Mouse (Mus musculus): ENCODE data around the gene Stk32b. TPM values are rescaled to one million over a fixed set of nuclear protein-coding genes. Genes with fewer than 3 reads are reported as not detected.

The Stk32b gene
- polyA plus RNA-seq, 1 experiment: 0.10 TPM

- H3K4me1 ChIP-seq: no peaks in the 10 kb centered on the region
- H3K36me3 ChIP-seq (replicated peaks; ENCODE audit: low read length): no peaks in the 10 kb centered on the region
- H3K27me3 ChIP-seq (replicated peaks): no peaks in the 10 kb centered on the region
- TF ChIP-seq FLI1 (IDR thresholded peaks at IDR 0.05; ENCODE audit: low read length) (no peak), GATA1 (IDR thresholded peaks at IDR 0.05; ENCODE audit: borderline replicate concordance, low read length) (no peak)
- peaks cover 13% of the 10 kb centered on the region; the same call in 1 of the 2 replicates for H3K9me3 ChIP-seq
- H3K4me3 ChIP-seq (replicated peaks): no peak overlapping the region
Measured at GRCm38 (mm10) chr5:37551649-37552048, 165.3 kb downstream of the Stk32b start.

DNA sequence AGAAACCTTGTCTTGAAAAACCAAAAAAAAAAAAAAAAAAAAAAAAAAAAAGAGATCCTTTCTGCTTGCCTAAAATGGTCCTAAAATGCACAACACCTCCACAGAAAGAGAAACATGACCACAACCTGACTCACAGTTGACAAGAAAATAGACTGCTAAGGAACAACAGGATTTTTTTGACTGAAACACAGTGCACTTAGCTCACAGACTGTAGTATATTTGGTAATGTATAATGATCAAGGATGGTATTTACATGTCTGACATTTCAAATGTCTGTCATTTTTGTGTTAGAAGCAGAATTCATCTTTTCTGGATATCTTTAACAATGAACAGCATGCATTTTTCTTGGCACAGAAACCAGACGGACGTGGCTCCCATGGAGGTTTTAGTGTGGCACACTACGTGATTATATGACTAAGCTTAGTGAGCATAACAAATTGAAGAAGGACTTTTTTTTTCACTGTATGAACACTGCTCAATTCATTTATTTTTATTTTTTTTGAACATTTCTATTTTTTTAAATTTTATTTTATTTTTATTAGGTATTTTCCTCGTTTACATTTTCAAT, 181.2 kb downstream of the Stk32b start:
- Histone ChIP-seq H3K27me3 (replicated peaks) (no peaks in the 10 kb centered on the region), H3K9me3 (peaks cover 31% of the 10 kb centered on the region), H3K4me1 (no peaks in the 10 kb centered on the region), H3K4me3 (replicated peaks) (no peak overlapping the region), H3K36me3 (replicated peaks; ENCODE audit: low read length) (no peaks in the 10 kb centered on the region)
- TF ChIP-seq GATA1 (IDR thresholded peaks at IDR 0.05; ENCODE audit: borderline replicate concordance, low read length) (no peak), FLI1 (IDR thresholded peaks at IDR 0.05; ENCODE audit: low read length) (no peak)

DNA sequence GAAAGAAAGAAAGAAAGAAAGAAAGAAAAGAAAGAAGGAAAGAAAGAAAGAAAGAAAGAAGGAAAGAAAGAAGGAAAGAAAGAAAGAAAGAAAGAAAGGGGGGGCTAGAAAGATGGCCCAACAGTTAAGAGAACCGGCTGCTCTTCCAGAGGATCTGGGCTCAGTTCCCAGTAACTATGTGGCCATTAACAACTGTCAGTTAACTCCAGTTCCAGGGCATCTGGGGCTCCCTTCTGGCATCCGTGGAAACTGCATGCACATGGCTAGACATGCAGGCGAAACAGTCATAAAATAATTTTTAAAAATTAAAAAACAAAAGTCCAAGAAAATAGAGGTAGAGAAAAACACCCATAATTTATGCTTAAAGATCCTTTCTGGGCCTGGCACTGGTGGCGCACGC, 181.7 kb downstream of the Stk32b start:
- TF ChIP-seq GATA1 (IDR thresholded peaks at IDR 0.05; ENCODE audit: borderline replicate concordance, low read length) (no peak), FLI1 (IDR thresholded peaks at IDR 0.05; ENCODE audit: low read length) (no peak)
- Histone ChIP-seq H3K4me1 (no peaks in the 10 kb centered on the region), H3K9me3 (peaks cover 31% of the 10 kb centered on the region), H3K4me3 (replicated peaks) (no peak overlapping the region), H3K27me3 (replicated peaks) (no peaks in the 10 kb centered on the region), H3K36me3 (replicated peaks; ENCODE audit: low read length) (no peaks in the 10 kb centered on the region)

DNA sequence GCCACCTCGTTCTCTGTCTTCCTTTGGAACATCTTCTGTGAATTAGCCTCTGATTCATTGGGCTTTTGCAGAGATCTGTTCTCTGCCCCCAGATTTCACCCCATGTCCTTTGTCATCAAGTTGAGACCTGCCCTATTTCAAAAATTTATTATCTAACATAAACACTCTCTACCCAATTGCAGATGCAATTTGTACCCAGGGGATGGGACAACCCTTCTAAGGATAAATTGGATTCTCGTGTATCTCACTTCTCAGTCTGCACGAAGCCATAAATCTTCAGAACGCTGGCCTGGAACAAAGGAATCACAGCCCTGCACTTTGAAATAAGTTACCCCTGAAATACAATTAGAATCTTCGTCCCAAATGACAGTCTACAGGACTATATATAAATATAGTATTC, 191.6 kb downstream of the Stk32b start:
- Histone ChIP-seq H3K36me3 (replicated peaks; ENCODE audit: low read length) (no peaks in the 10 kb centered on the region), H3K27me3 (replicated peaks) (no peaks in the 10 kb centered on the region), H3K4me3 (replicated peaks) (no peak overlapping the region), H3K4me1 (no peaks in the 10 kb centered on the region), H3K9me3 (peaks cover 17% of the 10 kb centered on the region)
- TF ChIP-seq FLI1 (IDR thresholded peaks at IDR 0.05; ENCODE audit: low read length) (no peak), GATA1 (IDR thresholded peaks at IDR 0.05; ENCODE audit: borderline replicate concordance, low read length) (no peak)

DNA sequence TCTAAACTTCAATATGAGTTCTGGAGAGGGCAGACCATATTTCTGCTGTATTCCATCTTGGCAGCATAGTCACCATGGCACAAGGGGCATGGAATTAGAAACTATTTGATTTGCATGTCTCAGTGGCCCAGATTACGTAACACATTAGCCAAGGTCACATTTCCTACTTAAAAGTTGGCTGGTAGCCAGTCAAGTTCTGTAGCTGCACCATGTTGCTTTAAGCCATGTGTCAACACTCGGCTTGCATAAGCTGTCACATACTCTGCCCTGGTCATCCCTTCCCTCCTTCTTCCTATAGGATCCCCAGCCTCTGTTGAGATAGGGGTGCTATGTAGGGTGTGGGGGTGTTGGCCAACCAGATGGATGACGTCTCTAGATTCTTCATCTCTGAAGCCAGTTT, 196.5 kb downstream of the Stk32b start:
- no peaks in the 10 kb centered on the region for H3K27me3 ChIP-seq (replicated peaks)

GRCm38 (mm10) chr5:37512479-37512878, 204.5 kb downstream of the Stk32b start:
- no peaks in the 10 kb centered on the region for H3K36me3 ChIP-seq (replicated peaks; ENCODE audit: low read length)
- H3K9me3 ChIP-seq: peaks cover 4% of the 10 kb centered on the region; the same call in 1 of the 2 replicates
- TF ChIP-seq FLI1 (IDR thresholded peaks at IDR 0.05; ENCODE audit: low read length) (no peak), GATA1 (IDR thresholded peaks at IDR 0.05; ENCODE audit: borderline replicate concordance, low read length) (no peak)
- H3K27me3 ChIP-seq (replicated peaks): no peaks in the 10 kb centered on the region
- H3K4me1 ChIP-seq: no peaks in the 10 kb centered on the region
- no peak overlapping the region for H3K4me3 ChIP-seq (replicated peaks)

More for the DNA sequence above, 196.5 kb downstream of the Stk32b start:
- Histone ChIP-seq H3K9me3 (peaks cover 16% of the 10 kb centered on the region), H3K4me3 (replicated peaks) (no peak overlapping the region), H3K36me3 (replicated peaks; ENCODE audit: low read length) (no peaks in the 10 kb centered on the region), H3K4me1 (no peaks in the 10 kb centered on the region)
- TF ChIP-seq GATA1 (IDR thresholded peaks at IDR 0.05; ENCODE audit: borderline replicate concordance, low read length): no peak
- no peak for TF ChIP-seq FLI1 (IDR thresholded peaks at IDR 0.05; ENCODE audit: low read length)

- Histone ChIP-seq H3K9me3 (no peaks in the 10 kb centered on the region), H3K4me1 (no peaks in the 10 kb centered on the region), H3K27me3 (replicated peaks) (no peaks in the 10 kb centered on the region), H3K4me3 (replicated peaks) (no peak overlapping the region), H3K36me3 (replicated peaks; ENCODE audit: low read length) (no peaks in the 10 kb centered on the region)
- TF ChIP-seq FLI1 (IDR thresholded peaks at IDR 0.05; ENCODE audit: low read length): no peak
- no peak for TF ChIP-seq GATA1 (IDR thresholded peaks at IDR 0.05; ENCODE audit: borderline replicate concordance, low read length)
Measured at GRCm38 (mm10) chr5:37506880-37507519, 210.0 kb downstream of the Stk32b start.

GRCm38 (mm10) chr5:37494984-37495476, 221.9 kb downstream of the Stk32b start:
- Histone ChIP-seq H3K36me3 (replicated peaks; ENCODE audit: low read length) (no peaks in the 10 kb centered on the region), H3K27me3 (replicated peaks) (no peaks in the 10 kb centered on the region), H3K4me3 (replicated peaks) (no peak overlapping the region), H3K4me1 (no peaks in the 10 kb centered on the region), H3K9me3 (peaks cover 50% of the 10 kb centered on the region)
- no peak for TF ChIP-seq FLI1 (IDR thresholded peaks at IDR 0.05; ENCODE audit: low read length)
- TF ChIP-seq GATA1 (IDR thresholded peaks at IDR 0.05; ENCODE audit: borderline replicate concordance, low read length): no peak

- Histone ChIP-seq H3K27me3 (replicated peaks) (no peaks in the 10 kb centered on the region), H3K4me3 (replicated peaks) (no peak overlapping the region), H3K36me3 (replicated peaks; ENCODE audit: low read length) (no peaks in the 10 kb centered on the region), H3K9me3 (peaks cover 4% of the 10 kb centered on the region; the same call in 1 of the 2 replicates), H3K4me1 (no peaks in the 10 kb centered on the region)
- TF ChIP-seq GATA1 (IDR thresholded peaks at IDR 0.05; ENCODE audit: borderline replicate concordance, low read length) (no peak), FLI1 (IDR thresholded peaks at IDR 0.05; ENCODE audit: low read length) (no peak)
Measured at GRCm38 (mm10) chr5:37472025-37472608, 244.9 kb downstream of the Stk32b start.

- no peaks in the 10 kb centered on the region for H3K27me3 ChIP-seq (replicated peaks)
- no peak for TF ChIP-seq GATA1 (IDR thresholded peaks at IDR 0.05; ENCODE audit: borderline replicate concordance, low read length)
- no peak for TF ChIP-seq FLI1 (IDR thresholded peaks at IDR 0.05; ENCODE audit: low read length)
- no peaks in the 10 kb centered on the region for H3K4me1 ChIP-seq
Measured at GRCm38 (mm10) chr5:37471584-37471983, 245.4 kb downstream of the Stk32b start.

More at GRCm38 (mm10) chr5:37471584-37471983, 245.4 kb downstream of the Stk32b start:
- no peak overlapping the region for H3K4me3 ChIP-seq (replicated peaks)
- peaks cover 4% of the 10 kb centered on the region; the same call in 1 of the 2 replicates for H3K9me3 ChIP-seq
- no peaks in the 10 kb centered on the region for H3K36me3 ChIP-seq (replicated peaks; ENCODE audit: low read length)
